Mouse (Mus musculus): Measurements from ENCODE around the gene Tagap.

DNA sequence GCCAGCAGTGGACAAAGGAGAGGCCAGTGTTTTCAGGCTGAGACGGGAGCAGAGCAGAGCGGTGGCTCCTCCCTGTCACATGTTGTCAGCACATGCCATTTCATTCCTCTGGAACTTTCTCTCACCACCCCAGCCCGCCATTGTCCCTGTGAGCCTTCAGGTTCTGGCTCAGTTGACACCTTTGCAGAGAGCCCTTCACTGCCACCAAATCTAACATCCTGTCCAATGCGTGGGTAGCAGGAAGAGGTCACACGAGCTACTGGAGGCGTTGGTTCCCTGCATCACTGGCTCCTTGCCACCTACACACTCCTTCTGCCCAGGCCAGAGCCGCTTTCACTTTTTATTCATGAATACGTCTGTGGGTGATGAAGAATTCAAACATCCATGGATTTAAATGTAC is 33.1 kb upstream of the Tagap start:
- TF ChIP-seq CTCF (IDR thresholded peaks at IDR 0.05; ENCODE audit: low read depth) (no peak), EP300 (IDR thresholded peaks at IDR 0.05; ENCODE audit: low read depth) (no peak)
